Mouse (Mus musculus) midbrain, embryonic 12.5 days (tissue): ENCODE measurements around the gene Ppp6r1. TPM values are rescaled to one million over a fixed set of nuclear protein-coding genes. Genes with fewer than 3 reads are reported as not detected.
"Not testable (repeated sequence)": the region's sequence is repeated elsewhere in the genome, so short reads cannot be mapped to it uniquely, and the experiment has no call there.

Experiments
- ATAC-seq: fragments of 200-750 bp; cut with Nextera tagmentation; 2 replicates; pipeline ENCODE4 v1.8.0; 2017; ENCODE audit warnings: low read depth, moderate TSS enrichment, moderate library complexity; ENCODE audit not compliant: low FRiP score
- H3K27ac ChIP-seq: fragments of 300-500 bp; sonication (generic); replicated peaks from 2 replicates; pipeline ENCODE4 v1.5.1; 2016; ENCODE audit warnings: mild to moderate bottlenecking
- H3K27me3 ChIP-seq: fragments of 300-500 bp; sonication (generic); 2 replicates; pipeline ENCODE4 v1.6.1; 2016; ENCODE audit warnings: mild to moderate bottlenecking
- H3K36me3 ChIP-seq: fragments of 300-500 bp; sonication (generic); 2 replicates; pipeline ENCODE4 v1.6.1; 2016
- H3K4me1 ChIP-seq: fragments of 300-500 bp; sonication (generic); 2 replicates; pipeline ENCODE4 v1.6.1; 2016
- H3K4me2 ChIP-seq: fragments of 300-500 bp; sonication (generic); replicated peaks from 2 replicates; pipeline ENCODE4 v1.6.1; 2016; ENCODE audit warnings: mild to moderate bottlenecking, moderate library complexity
- H3K4me3 ChIP-seq: fragments of 300-500 bp; sonication (generic); 2 replicates; pipeline ENCODE4 v1.5.1; 2016; ENCODE audit warnings: mild to moderate bottlenecking
- H3K9ac ChIP-seq: fragments of 300-500 bp; sonication (generic); replicated peaks from 2 replicates; pipeline ENCODE4 v1.6.1; 2016; ENCODE audit warnings: mild to moderate bottlenecking, moderate library complexity
- H3K9me3 ChIP-seq: fragments of 300-500 bp; sonication (generic); 2 replicates; pipeline ENCODE4 v1.6.1; 2016; ENCODE audit warnings: mild to moderate bottlenecking
- WGBS: fragments of 180-500 bp; shearing (Covaris S2); methylation state at CpG from one replicate; pipeline ENCODE4 v1.1.7; 2016; 5-methylcytosine and 5-hydroxymethylcytosine counted together
- polyA plus RNA-seq: library from polyadenylated mRNA; unstranded; fragments of >200 nt; fragmentation: Nextera tagmentation; extraction: Ambion mirVana; gene quantifications from 2 replicates; pipeline ENCODE4 v1.2.1, GENCODE M21; 2016

Ppp6r1 gene
- polyA plus RNA-seq, 1 experiment from 2014 or later, result 13.9 TPM

DNA sequence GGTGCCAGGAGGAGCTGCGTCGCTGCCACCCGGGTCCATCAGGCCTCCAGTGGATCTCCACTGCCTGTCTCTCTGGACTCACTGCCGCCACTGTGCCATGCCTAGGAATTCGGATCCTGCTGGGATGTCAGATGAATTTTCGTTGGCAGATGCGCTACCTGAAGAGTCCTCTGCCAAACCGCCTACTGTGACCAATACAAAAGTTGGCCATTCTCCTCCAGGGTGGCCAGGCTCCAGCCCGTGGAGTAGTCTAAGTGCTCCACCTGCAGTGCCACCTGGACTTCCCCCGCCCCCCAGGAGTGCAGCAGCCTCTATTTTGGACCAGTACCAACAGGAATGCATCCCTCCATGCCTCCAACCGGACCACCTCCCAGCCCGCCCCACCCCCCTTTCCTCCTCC is 47.3 kb downstream of the Ppp6r1 start:
- Histone ChIP-seq H3K4me2 (no peak overlapping the region), H3K27ac (no peak overlapping the region), H3K27me3 (no peaks in the 10 kb centered on the region), H3K9ac (no peak overlapping the region), H3K36me3 (no peaks in the 10 kb centered on the region), H3K4me3 (no peak overlapping the region), H3K9me3 (no peaks in the 10 kb centered on the region), H3K4me1 (no peaks in the 10 kb centered on the region)
- no peak for ATAC-seq
- WGBS, result 86% methylated on average over 12 of the region's 12 CpGs

DNA sequence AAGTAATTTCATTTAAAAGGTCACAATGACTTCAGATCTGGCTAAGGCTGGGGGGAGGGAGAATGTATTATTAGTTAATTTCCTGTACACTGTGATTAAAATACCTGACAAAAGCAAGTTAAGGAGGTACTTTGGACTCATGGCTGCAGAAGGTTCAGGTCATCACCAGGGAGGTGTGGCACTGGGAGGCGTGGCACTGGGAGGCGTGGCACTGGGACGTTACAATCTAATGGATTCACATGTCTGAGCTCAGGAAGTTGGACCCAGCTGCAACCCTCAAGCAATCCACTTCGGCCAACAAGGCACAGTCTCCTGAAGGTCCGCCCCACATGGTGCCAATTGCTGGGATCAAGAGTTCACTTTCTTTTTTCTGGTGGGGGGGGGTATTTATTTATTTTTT is 50.8 kb downstream of the Ppp6r1 start:
- Histone ChIP-seq H3K4me3 (no peak overlapping the region), H3K4me2 (no peak overlapping the region), H3K4me1 (no peaks in the 10 kb centered on the region), H3K27ac (no peak overlapping the region), H3K9ac (no peak overlapping the region), H3K36me3 (no peaks in the 10 kb centered on the region), H3K27me3 (no peaks in the 10 kb centered on the region), H3K9me3 (no peaks in the 10 kb centered on the region)
- no peak for ATAC-seq
- 75% methylated on average over 5 of the region's 5 CpGs for WGBS

DNA sequence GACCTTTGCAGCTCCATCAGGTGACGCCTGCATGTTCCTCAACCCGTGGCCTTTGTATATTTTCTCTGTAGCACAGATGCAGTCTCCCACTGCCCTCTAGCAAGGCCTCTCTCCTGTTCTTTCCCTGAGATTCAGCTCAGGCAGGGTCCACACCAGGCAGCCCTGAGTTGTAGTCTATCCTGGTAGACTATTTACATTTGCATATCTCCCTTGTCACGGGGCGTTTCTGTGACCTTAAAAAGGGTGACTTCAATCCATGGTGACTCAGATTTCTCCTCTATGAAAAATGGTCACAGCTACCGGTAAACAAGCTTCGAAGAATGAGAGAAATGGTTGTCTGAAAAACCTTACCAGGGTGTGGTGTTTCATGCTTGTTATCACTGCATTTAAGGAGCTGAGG is 54.9 kb downstream of the Ppp6r1 start, which contains the start of gene Ptprh:
Gene Ptprh (minus strand): TSS at position 169 of the 400 bp plus-strand sequence.
- WGBS, result 85% methylated on average over 6 of the region's 6 CpGs
- ATAC-seq, result no peak
- Histone ChIP-seq H3K4me1 (no peaks in the 10 kb centered on the region), H3K27me3 (no peaks in the 10 kb centered on the region), H3K36me3 (no peaks in the 10 kb centered on the region), H3K9me3 (no peaks in the 10 kb centered on the region), H3K4me3 (no peak within 1 kb of the TSS), H3K27ac (no peak within 1 kb of the TSS), H3K9ac (no peak within 1 kb of the TSS), H3K4me2 (no peak within 1 kb of the TSS)

DNA sequence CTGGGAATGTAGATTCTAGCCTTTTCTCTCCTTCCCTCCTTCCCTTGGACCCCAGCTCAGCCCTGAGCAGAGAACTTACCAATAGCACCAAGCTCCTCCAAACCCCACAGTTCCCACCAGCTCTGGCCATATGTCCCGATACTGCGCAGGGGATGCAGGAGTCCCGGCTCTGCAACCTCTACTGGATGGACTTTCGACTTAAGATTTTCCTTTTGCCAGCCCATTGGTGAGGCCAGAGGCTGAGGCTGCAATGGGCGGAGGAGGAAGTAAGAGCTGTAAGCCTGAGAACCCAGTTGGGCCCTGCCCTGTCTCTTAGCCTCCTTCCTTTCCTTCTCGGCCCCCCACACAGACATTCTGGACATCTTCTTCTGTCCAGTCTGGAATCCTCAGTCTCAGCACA is 55.9 kb downstream of the Ppp6r1 start:
- Histone ChIP-seq H3K4me2 (no peak overlapping the region), H3K27me3 (no peaks in the 10 kb centered on the region), H3K9ac (no peak overlapping the region), H3K27ac (no peak overlapping the region), H3K4me3 (no peak overlapping the region), H3K4me1 (no peaks in the 10 kb centered on the region), H3K9me3 (no peaks in the 10 kb centered on the region), H3K36me3 (no peaks in the 10 kb centered on the region)
- ATAC-seq, result no peak
- WGBS, result 85% methylated on average over 6 of the region's 6 CpGs

DNA sequence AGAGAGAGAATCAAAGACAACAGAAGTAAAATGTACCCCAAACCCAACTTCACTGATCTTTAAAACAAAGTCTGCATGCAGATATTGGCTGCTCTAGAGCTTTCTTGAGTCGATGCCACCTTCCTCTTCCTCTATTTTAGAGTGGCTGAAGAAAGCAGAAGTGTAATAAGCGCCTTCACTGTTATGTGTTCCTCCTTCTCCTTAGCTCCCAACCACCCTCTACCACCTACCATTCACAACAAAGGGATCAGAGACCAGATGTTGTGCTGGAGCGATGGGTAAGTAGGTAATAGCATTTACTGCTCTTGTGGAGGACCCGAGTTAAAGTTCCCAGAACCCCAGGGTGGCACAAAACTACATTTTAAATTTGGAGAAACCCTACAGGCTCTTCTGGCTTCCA is 61.8 kb downstream of the Ppp6r1 start:
- H3K36me3 ChIP-seq, H3K4me1 ChIP-seq, H3K27ac ChIP-seq, H3K4me2 ChIP-seq, H3K4me3 ChIP-seq, H3K27me3 ChIP-seq, H3K9me3 ChIP-seq, ATAC-seq, H3K9ac ChIP-seq: not testable (repeated sequence)
- 76% methylated on average over 4 of the region's 4 CpGs for WGBS

Other genes with a start within 250 kb of the Ppp6r1 start
- 28.6 and 30.9 TPM in 2 replicates for gene Rdh13, start 213.4 kb downstream of the Ppp6r1 start, polyA plus RNA-seq
- 4.6 and 5.6 TPM in 2 replicates for gene Eps8l1, start 198.3 kb downstream of the Ppp6r1 start, polyA plus RNA-seq
- gene Ppp1r12c, start 157.3 kb downstream of the Ppp6r1 start, polyA plus RNA-seq, result 61.2 and 67.3 TPM in 2 replicates
- 10.9 and 11.1 TPM in 2 replicates for gene Tnnt1, start 142.6 kb downstream of the Ppp6r1 start, polyA plus RNA-seq
- 1.9 and 3.3 TPM in 2 replicates for gene Tnni3, start 134.8 kb downstream of the Ppp6r1 start, polyA plus RNA-seq
- gene Dnaaf3, start 126.6 kb downstream of the Ppp6r1 start, polyA plus RNA-seq, result 1.9 and 2.1 TPM in 2 replicates
- gene Syt5, start 111.5 kb downstream of the Ppp6r1 start, polyA plus RNA-seq, result 30.9 and 33.8 TPM in 2 replicates
- gene Ptprh, start 55.0 kb downstream of the Ppp6r1 start, polyA plus RNA-seq, result 0.10 and 0.14 TPM in 2 replicates
- gene Tmem86b, start 27.6 kb downstream of the Ppp6r1 start, polyA plus RNA-seq, result 2.8 TPM in 2 replicates
- gene Hspbp1, start 26.0 kb upstream of the Ppp6r1 start, polyA plus RNA-seq, result 111 and 113 TPM in 2 replicates
- 5.4 and 5.7 TPM in 2 replicates for gene Brsk1, start 31.6 kb upstream of the Ppp6r1 start, polyA plus RNA-seq
- gene Tmem150b, start 66.2 kb upstream of the Ppp6r1 start, polyA plus RNA-seq, result 0.18 and 0.20 TPM in 2 replicates
- 89.3 and 91.6 TPM in 2 replicates for gene Kmt5c, start 81.1 kb upstream of the Ppp6r1 start, polyA plus RNA-seq
- 33.7 and 45.8 TPM in 2 replicates for gene Cox6b2, start 94.1 kb upstream of the Ppp6r1 start, polyA plus RNA-seq
- gene Fam71e2, start 112.3 kb upstream of the Ppp6r1 start, polyA plus RNA-seq, result not detected in 2 replicates
- 0.36 and 0.38 TPM in 2 replicates for gene Il11, start 123.8 kb upstream of the Ppp6r1 start, polyA plus RNA-seq
- gene Tmem190, start 123.9 kb upstream of the Ppp6r1 start, polyA plus RNA-seq, result not detected in 2 replicates
- 2.5 TPM in 2 replicates for gene Tmem238, start 130.6 kb upstream of the Ppp6r1 start, polyA plus RNA-seq
- gene Rpl28, start 133.9 kb upstream of the Ppp6r1 start, polyA plus RNA-seq, result 300 and 313 TPM in 2 replicates
- gene Ube2s, start 153.6 kb upstream of the Ppp6r1 start, polyA plus RNA-seq, result 384 TPM in 2 replicates
- gene Shisa7, start 185.7 kb upstream of the Ppp6r1 start, polyA plus RNA-seq, result 3.3 and 4.7 TPM in 2 replicates
- 4.6 and 5.1 TPM in 2 replicates for gene Isoc2b, start 211.2 kb upstream of the Ppp6r1 start, polyA plus RNA-seq
- 0.68 and 0.80 TPM in 2 replicates for gene Isoc2a, start 218.1 kb upstream of the Ppp6r1 start, polyA plus RNA-seq
- gene Gm36210, start 247.5 kb upstream of the Ppp6r1 start, polyA plus RNA-seq, result not detected in 2 replicates